Mouse (Mus musculus) G1E (cell line): ENCODE measurements around the gene Casp14.

Experiments
- CTCF ChIP-seq: IDR thresholded peaks from 2 replicates; pipeline ENCODE4 v1.5.1; 2012; ENCODE audit warnings: low read depth, low read length, inconsistent platforms, mixed read lengths
- GATA1 ChIP-seq: IDR thresholded peaks from 2 replicates; pipeline ENCODE4 v1.6.1; 2012; ENCODE audit warnings: borderline replicate concordance, low read length, inconsistent platforms, mixed read lengths
- GATA2 ChIP-seq: IDR thresholded peaks from 2 replicates; pipeline ENCODE4 v1.6.1; 2012; ENCODE audit warnings: low read depth, low read length, inconsistent platforms, borderline replicate concordance
- TAL1 ChIP-seq: conservative IDR thresholded peaks from 2 replicates; pipeline ENCODE4 v1.6.1; 2012; ENCODE audit warnings: low read depth, low read length, inconsistent platforms, mixed read lengths

DNA sequence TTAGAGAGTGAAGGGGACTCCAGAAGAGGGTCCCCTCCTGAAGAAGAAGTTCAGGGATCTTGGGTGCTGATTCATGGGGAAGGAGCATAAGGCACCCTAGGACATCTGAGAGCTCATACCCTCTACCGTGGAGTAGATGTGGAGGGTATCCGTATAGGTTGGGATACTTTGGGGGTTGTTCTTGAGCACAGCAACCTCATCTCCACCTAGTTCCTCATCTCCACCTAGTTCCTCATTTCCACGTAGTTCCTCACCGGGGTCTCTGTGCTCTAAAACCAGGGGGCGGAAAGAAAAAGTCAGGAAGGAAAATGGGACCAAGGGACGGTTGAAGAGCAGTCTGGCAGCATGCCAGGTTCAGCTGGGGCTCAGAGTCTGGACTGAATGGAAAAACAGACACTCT lies 4.0 kb downstream of the Casp14 start:
- TF ChIP-seq CTCF (no peak), GATA1 (no peak), GATA2 (no peak), TAL1 (no peak)
